Mouse (Mus musculus) erythroblast, embryonic 14.5 days (primary cell): ENCODE measurements around the gene Sertad1. TPM values are rescaled to one million over a fixed set of nuclear protein-coding genes. Genes with fewer than 3 reads are reported as not detected.

Experiments used
- H3K27me3 ChIP-seq: 2 replicates; pipeline ENCODE4 v1.6.1; 2012; ENCODE audit warnings: inconsistent platforms; ENCODE audit not compliant: control insufficient read depth
- H3K36me3 ChIP-seq: 2 replicates; pipeline ENCODE4 v1.6.1; 2012; ENCODE audit warnings: mild to moderate bottlenecking, inconsistent platforms; ENCODE audit not compliant: control insufficient read depth
- H3K4me1 ChIP-seq: 2 replicates; pipeline ENCODE4 v1.6.1; 2012; ENCODE audit warnings: inconsistent platforms; ENCODE audit not compliant: control insufficient read depth
- H3K4me3 ChIP-seq: replicated peaks from 2 replicates; pipeline ENCODE3; 2012; ENCODE audit warnings: moderate library complexity, mild to moderate bottlenecking, inconsistent platforms
- H3K9me3 ChIP-seq: 2 replicates; pipeline ENCODE4 v1.6.1; 2012; ENCODE audit warnings: low read length, inconsistent platforms, mixed read lengths; ENCODE audit not compliant: control insufficient read depth
- GATA1 ChIP-seq: IDR thresholded peaks from 2 replicates; pipeline ENCODE4 v1.6.1; 2012; ENCODE audit warnings: low read length, inconsistent platforms, mixed read lengths
- TAL1 ChIP-seq: IDR thresholded peaks from 3 replicates; pipeline ENCODE4 v1.6.1; 2012; ENCODE audit warnings: low read length, inconsistent platforms, mixed read lengths
- polyA plus RNA-seq: library from polyadenylated mRNA; stranded (reverse); fragments of >175 nt; gene quantifications from 2 replicates; pipeline ENCODE4 v1.2.3, GENCODE M21; 2012

The Sertad1 gene
- polyA plus RNA-seq, 1 experiment, result 17.9 TPM

GRCm38 (mm10) chr7:27480506-27480905, 6.2 kb upstream of the Sertad1 start:
- Histone ChIP-seq H3K4me3 (peak overlapping the region; percentile 64), H3K36me3 (peaks cover 53% of the 10 kb centered on the region), H3K27me3 (no peaks in the 10 kb centered on the region), H3K9me3 (no peaks in the 10 kb centered on the region), H3K4me1 (peaks cover 90% of the 10 kb centered on the region)
- TF ChIP-seq GATA1 (no peak), TAL1 (no peak)

- Histone ChIP-seq H3K4me1 (peaks cover 90% of the 10 kb centered on the region), H3K9me3 (no peaks in the 10 kb centered on the region), H3K27me3 (no peaks in the 10 kb centered on the region), H3K36me3 (peaks cover 47% of the 10 kb centered on the region), H3K4me3 (peak overlapping the region; percentile 64)
- no peak for TF ChIP-seq GATA1
- TF ChIP-seq TAL1, result no peak
Observed at GRCm38 (mm10) chr7:27480927-27481626, 5.6 kb upstream of the Sertad1 start.

DNA sequence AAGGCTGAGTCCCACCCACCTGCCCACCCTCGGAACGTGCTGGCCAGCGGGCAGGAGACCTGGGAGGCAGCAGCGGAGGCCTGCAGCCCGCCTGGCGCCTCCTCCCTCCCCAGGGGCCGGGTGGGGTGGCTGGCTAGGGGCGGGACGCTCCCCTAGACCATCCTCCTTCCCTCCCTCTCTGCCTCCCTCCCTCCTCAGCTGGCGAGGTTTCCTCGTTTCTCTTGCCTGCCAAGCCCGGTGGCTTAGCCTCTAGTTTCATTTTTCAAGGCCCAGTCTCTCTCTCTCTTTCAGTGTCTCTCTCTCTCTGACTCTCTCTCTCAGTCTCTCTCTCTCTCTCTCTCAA, 5.1 kb upstream of the Sertad1 start:
- no peaks in the 10 kb centered on the region for H3K27me3 ChIP-seq
- no peaks in the 10 kb centered on the region for H3K9me3 ChIP-seq
- peaks cover 42% of the 10 kb centered on the region for H3K36me3 ChIP-seq
- peak overlapping the region; percentile 64 for H3K4me3 ChIP-seq
- TF ChIP-seq GATA1 (no peak), TAL1 (no peak)
- H3K4me1 ChIP-seq, result peaks cover 88% of the 10 kb centered on the region

GRCm38 (mm10) chr7:27483860-27484259, 2.9 kb upstream of the Sertad1 start:
- no peaks in the 10 kb centered on the region for H3K27me3 ChIP-seq
- peaks cover 83% of the 10 kb centered on the region for H3K4me1 ChIP-seq
- TF ChIP-seq GATA1, result no peak
- TF ChIP-seq TAL1, result no peak
- no peak overlapping the region for H3K4me3 ChIP-seq
- H3K9me3 ChIP-seq, result no peaks in the 10 kb centered on the region
- peaks cover 28% of the 10 kb centered on the region for H3K36me3 ChIP-seq

GRCm38 (mm10) chr7:27486102-27486769, 474 bp upstream of the Sertad1 start:
- Histone ChIP-seq H3K36me3 (peaks cover 28% of the 10 kb centered on the region), H3K4me3 (peak overlapping the region; percentile 89), H3K9me3 (no peaks in the 10 kb centered on the region), H3K27me3 (no peaks in the 10 kb centered on the region), H3K4me1 (peaks cover 83% of the 10 kb centered on the region)
- TF ChIP-seq TAL1, result no peak
- no peak for TF ChIP-seq GATA1

DNA sequence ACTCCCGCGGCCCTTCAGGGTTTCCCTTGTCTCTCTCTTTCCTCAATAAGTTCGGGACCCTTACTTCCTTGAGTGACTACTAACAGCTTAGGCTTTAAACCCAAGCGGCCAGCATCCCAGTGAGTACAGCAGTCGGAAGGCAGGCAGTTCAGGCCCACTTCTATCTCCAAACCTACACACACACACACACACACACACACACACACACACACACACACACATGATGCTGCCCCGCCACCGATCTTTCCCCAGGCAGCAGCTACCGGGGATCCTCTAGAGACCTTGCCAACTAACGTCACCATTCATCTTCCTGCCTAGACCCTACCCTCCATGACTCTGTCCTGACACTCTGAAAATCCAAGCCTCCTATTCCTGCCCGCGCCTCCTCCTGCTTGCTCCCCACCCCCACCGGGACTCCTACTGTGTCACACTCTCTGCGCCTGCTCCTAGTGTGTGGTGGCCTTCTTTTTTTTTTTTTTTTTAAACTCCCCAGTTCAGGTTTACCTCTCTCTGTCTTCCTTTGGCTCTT, 1.1 kb downstream of the Sertad1 start:
- Histone ChIP-seq H3K4me3 (peak overlapping the region; percentile 89), H3K36me3 (peaks cover 35% of the 10 kb centered on the region), H3K4me1 (peaks cover 83% of the 10 kb centered on the region), H3K9me3 (no peaks in the 10 kb centered on the region), H3K27me3 (no peaks in the 10 kb centered on the region)
- TF ChIP-seq TAL1, result no peak
- TF ChIP-seq GATA1, result no peak

- H3K4me3 ChIP-seq, result peak overlapping the region; percentile 76
- H3K36me3 ChIP-seq, result peaks cover 33% of the 10 kb centered on the region
- no peaks in the 10 kb centered on the region for H3K27me3 ChIP-seq
- no peak for TF ChIP-seq GATA1
- TF ChIP-seq TAL1, result no peak
- H3K9me3 ChIP-seq, result no peaks in the 10 kb centered on the region
- H3K4me1 ChIP-seq, result peaks cover 82% of the 10 kb centered on the region
Observed at GRCm38 (mm10) chr7:27489270-27489869, 2.7 kb downstream of the Sertad1 start.

DNA sequence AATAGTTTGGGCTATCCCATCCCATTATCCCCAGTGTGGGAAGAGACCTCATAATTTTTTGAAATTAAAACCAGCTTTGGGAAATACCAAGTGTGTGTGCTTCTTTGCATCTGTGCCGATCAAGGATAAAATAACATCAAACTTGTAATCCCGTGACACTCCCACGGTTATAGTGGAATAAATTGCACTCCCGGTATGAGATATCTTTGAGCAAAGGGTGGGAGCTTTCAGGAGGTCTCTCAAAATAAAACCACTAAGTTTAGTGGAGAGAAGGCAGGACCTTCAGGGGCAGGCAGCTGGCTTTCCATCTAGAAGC, 3.5 kb downstream of the Sertad1 start:
- H3K9me3 ChIP-seq, result no peaks in the 10 kb centered on the region
- peaks cover 33% of the 10 kb centered on the region for H3K36me3 ChIP-seq
- no peaks in the 10 kb centered on the region for H3K27me3 ChIP-seq
- peaks cover 79% of the 10 kb centered on the region for H3K4me1 ChIP-seq
- H3K4me3 ChIP-seq, result peak overlapping the region; percentile 76
- TF ChIP-seq TAL1 (no peak), GATA1 (no peak)

DNA sequence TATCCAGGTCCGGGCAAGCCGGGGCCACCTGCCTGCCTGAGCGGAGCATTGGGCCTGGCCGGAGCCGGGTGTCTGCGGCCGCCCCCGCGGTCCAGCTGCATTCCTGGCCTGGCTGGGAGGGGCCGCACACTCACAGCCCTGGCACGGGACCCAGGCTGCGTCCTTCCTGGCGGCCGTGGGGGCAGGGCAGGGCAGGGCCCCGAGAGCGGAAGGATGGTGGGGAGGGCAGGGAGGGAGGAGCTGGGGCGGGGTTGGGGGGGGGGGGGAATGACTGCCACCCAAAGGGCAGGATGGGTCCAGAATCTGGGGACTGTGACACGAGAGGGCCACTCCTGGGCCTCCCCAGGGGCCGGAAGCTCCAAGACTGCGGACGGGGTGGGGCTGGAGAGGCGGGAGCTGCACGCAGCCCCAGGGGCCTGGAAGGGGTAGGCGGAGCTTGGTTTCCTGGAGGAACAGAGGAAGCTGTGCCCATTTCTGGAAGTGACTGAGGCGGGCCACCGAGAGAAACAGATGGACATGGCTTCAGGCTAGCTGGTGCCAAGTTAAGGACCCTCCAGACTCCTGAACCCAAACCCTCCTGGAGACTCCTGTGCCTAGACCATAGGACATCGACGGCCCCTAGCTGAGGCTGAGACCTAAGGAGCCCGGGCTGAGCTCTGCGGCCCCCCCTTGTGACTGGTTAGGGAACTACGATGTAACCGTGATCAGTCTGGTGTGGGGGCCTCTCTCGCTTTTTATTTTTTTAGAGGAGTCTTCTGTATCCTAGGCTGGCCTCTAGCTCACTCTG, 4.0 kb downstream of the Sertad1 start:
- peak overlapping the region; percentile 76 for H3K4me3 ChIP-seq
- TF ChIP-seq TAL1 (no peak), GATA1 (no peak)
- peaks cover 75% of the 10 kb centered on the region for H3K4me1 ChIP-seq
- H3K27me3 ChIP-seq, result no peaks in the 10 kb centered on the region
- peaks cover 31% of the 10 kb centered on the region for H3K36me3 ChIP-seq
- no peaks in the 10 kb centered on the region for H3K9me3 ChIP-seq
